Mouse (Mus musculus) T-helper 1 cell (primary cell): ENCODE measurements around the gene Cmtm2a.
"Not testable (repeated sequence)": the region's sequence is repeated elsewhere in the genome, so short reads cannot be mapped to it uniquely, and the experiment has no call there.

Experiments
- in situ Hi-C: fragments of 300-600 bp; cut with MboI, MseI; formaldehyde crosslinking; loops from one replicate; pipeline ENCODE4 v1.15.1; 2025; ENCODE audit warnings: high pct_unique_total_duplicates

The Cmtm2a gene

GRCm38 (mm10) chr8:104301577-104301976, 8.6 kb upstream of the Cmtm2a start:
- in situ Hi-C loops = not testable (repeated sequence)

- in situ Hi-C loops = no loop called here
These were observed 1.4 kb upstream of the Cmtm2a start for GRCm38 (mm10) chr8:104294396-104294795.

DNA sequence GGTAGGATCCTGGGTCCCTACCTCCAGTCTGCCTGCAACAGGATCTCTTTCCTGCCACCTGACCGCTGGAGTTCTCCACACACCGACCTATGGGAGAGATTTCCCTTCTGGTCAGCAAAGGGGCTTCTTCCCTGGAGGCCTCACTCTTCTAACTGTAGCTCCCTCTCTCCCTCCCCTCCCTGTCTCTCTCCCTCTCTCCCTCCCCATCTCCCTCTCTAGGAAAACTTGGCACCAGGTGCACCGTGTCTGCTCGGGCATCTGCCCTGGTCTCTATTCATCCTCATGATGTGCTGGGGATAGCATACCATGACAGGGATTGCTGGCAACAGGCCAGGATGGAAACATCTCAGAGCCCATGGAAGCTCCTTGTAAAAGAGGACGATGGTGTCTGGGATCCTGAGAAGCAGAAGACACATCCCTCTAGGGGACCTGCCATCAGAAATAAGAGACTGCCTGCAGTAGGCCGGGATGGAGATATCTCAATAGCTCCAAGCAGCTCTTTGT, 24.0 kb downstream of the Cmtm2a start:
- in situ Hi-C loops = loop anchor here (5.0 kb wide), 1 partner anchor 38 kb away; no protein-coding TSS in a partner anchor

DNA sequence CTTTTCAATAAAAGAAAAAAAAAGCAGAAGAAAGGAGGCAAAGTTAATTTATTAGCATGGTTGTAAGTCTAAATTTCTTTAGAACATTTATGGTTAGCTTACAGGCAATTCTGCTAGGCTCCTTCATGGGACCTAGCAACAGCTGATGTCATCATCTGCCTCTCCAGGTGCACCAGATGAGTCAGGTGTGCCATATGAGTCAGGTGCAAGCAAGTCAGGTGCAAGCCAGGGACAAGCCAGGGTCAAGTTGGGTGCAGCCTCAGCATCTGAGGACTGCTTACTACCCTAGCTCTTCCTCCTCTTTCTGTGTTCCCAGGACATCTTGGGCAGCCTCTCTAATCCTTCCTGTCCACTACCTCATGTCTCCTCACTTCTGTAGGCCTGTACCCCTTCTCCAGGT, 24.6 kb downstream of the Cmtm2a start:
- in situ Hi-C loops = loop anchor here (5.0 kb wide), 1 partner anchor 39 kb away; no protein-coding TSS in a partner anchor

- in situ Hi-C loops = not testable (repeated sequence)
These were observed 28.6 kb downstream of the Cmtm2a start for GRCm38 (mm10) chr8:104264271-104264935.

- in situ Hi-C loops = not testable (repeated sequence)
These were observed 31.2 kb downstream of the Cmtm2a start for GRCm38 (mm10) chr8:104261802-104262201.

GRCm38 (mm10) chr8:104253016-104253415, 40.0 kb downstream of the Cmtm2a start:
- in situ Hi-C loops = no loop called here

DNA sequence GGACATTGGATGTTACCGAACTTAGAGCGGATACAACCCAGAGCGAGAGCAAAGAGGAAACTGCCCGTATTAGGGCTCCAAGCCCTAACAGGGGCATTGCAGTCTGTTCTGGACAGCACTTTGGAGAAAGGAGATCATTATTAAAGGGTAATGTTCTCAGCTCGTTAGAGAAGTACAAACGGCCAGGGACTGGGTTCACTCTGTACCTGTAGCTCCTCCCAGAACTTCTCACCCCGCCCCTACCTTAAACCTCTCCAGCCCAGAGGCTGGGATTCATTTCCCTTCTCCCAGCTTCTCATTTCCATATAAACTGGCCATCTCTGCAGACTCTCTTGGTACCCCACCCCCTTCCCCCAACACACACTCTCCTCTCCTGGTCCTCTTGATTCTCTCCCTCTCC, 41.5 kb downstream of the Cmtm2a start:
- in situ Hi-C loops = no loop called here

- in situ Hi-C loops = no loop called here
These were observed 42.3 kb downstream of the Cmtm2a start, which contains the start of gene Cklf for GRCm38 (mm10) chr8:104250439-104251367. Gene Cklf, plus strand, starts transcription at chr8:104250861.

DNA sequence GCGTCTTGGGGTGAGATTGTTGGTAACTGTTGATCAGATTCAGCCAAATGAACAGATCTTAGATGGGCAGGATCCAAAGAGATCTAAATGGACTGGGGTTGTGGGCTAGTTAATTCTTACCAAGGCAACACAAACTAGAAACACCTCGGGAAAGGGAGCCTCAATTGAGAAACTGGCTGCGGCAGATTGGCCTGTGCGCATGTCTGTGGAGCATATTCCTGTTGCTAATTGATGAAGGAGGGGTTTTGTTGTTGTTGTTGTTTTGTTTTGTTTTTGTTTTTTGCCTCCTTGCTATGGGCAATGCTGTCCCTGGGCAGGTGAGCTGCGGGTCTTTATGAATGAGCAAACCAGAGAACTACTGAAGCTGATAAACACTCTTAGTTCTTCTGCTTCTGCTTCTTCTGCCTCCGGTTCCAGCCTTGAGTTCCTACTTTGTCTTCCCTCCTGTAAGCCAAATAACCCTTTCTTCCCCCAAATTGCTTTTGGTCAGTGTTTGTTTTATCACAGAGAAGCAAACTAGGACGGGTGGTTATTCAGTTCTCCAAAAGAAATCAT, 43.5 kb downstream of the Cmtm2a start:
- in situ Hi-C loops = no loop called here

GRCm38 (mm10) chr8:104248276-104248675, 44.7 kb downstream of the Cmtm2a start, which contains the start of gene Tk2:
Gene Tk2, minus strand, starts transcription at chr8:104248558.
- in situ Hi-C loops = no loop called here

DNA sequence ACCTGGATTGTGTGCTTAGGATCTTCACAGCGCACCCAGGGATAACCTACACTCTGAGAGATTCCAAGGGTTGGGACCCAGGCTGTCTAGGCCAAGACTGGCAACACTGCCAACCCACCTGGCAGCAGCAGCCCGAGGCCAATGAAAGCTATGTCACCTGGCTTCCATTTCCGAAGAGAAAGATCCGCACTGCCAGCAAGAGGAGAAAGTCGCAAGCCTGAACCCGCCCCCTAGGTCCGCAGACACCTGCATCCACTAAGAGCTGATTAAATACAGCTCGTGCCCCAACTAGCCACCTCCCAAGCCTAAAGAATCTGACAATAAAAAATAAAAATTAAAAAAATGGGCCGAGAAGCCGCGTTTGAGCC, 45.1 kb downstream of the Cmtm2a start:
- in situ Hi-C loops = no loop called here

GRCm38 (mm10) chr8:104247054-104247907, 45.7 kb downstream of the Cmtm2a start:
- in situ Hi-C loops = no loop called here

GRCm38 (mm10) chr8:104246621-104247020, 46.4 kb downstream of the Cmtm2a start:
- in situ Hi-C loops = no loop called here

GRCm38 (mm10) chr8:104242038-104242644, 50.8 kb downstream of the Cmtm2a start:
- in situ Hi-C loops = no loop called here

GRCm38 (mm10) chr8:104239418-104239861, 53.5 kb downstream of the Cmtm2a start:
- in situ Hi-C loops = no loop called here

DNA sequence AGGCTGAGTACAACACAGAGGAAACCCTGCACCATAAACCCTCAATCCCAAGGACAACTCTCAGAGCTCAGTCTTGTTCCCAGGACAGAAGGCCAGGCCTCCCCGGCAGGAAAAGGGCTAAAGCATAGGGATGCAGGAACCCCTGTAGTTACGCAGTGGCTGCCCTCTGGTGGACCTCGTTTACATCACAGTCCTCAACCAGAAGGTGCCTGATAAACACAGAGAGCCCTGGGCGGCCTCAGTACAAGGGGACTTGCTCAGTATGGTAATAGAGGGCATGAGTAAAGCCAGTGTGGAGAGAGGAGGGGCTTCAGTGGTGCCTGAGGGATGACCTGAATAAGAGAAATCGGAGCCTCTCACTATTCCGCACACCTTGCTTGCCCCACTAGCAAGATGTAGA, 58.4 kb downstream of the Cmtm2a start:
- in situ Hi-C loops = no loop called here

DNA sequence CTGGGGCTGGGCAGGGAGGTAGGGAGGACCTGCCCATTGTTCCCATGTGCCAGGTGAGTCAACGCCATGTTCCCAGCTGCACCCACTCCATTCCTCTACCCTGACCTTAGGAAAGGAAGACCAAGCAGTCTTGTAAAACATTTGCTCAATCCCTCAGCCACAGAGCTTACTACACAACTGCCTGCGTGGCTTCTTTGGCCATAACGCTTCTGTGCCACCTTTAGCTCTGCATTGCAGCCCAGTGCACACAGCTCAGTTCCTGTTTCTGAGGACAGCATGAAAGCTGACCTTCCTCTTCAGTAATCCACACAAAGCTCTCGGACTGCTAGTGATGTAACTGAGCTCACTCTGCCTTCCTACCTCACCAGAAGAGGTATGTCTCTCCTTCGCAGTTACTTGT, 60.1 kb downstream of the Cmtm2a start:
- in situ Hi-C loops = no loop called here

GRCm38 (mm10) chr8:104232039-104232438, 60.9 kb downstream of the Cmtm2a start:
- in situ Hi-C loops = no loop called here
